Mouse (Mus musculus) heart, adult 8-10 months (tissue): ENCODE results near the gene Kcns1. TPM values are rescaled to one million over a fixed set of nuclear protein-coding genes. Genes with fewer than 3 reads are reported as not detected.
A peak's percentile ranks its signal among the peaks of the same experiment; 100 is the strongest.
"Not testable (repeated sequence)": the region's sequence is repeated elsewhere in the genome, so short reads cannot be mapped to it uniquely, and the experiment has no call there.

Experiments used
- DNase-seq: peaks from one replicate; pipeline ENCODE4 v3.0.0; 2022; ENCODE audit warnings: low spot score
- total RNA-seq, 4 experiments: library from RNA; stranded (reverse); gene quantifications; 2 replicates each; pipeline ENCODE4 v1.2.4; 2022

The Kcns1 gene
- total RNA-seq, result under 1 TPM in 2 of 4 experiments, not detected in 2; 0.09 TPM

- no peak for DNase-seq
Measured at GRCm38 (mm10) chr2:164170902-164171301, at the start of gene Kcns1. TSS of gene Kcns1 (minus strand) at chr2:164171113.

DNA sequence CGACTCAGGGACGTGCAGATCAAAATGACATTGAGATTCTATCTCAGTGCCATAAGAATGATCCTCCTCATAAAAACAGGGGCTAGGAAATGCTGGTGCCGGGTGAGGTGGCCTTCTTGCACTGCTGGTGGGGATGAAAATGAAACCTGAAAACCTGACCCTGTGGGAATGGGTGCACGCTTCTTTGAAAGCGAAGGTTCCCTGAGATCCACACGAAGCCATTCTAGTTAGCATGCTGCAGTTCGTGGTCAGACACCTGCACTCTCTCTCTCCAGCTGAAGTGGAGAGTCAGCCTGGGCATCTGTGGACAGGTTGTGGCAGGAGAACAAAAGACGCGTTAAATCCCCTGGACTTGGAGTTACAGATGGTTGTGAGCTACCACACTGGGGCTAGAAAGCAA, 48.4 kb upstream of the Kcns1 start:
- no peak for DNase-seq

GRCm38 (mm10) chr2:164212711-164213110, 41.8 kb upstream of the Kcns1 start:
- no peak for DNase-seq

DNA sequence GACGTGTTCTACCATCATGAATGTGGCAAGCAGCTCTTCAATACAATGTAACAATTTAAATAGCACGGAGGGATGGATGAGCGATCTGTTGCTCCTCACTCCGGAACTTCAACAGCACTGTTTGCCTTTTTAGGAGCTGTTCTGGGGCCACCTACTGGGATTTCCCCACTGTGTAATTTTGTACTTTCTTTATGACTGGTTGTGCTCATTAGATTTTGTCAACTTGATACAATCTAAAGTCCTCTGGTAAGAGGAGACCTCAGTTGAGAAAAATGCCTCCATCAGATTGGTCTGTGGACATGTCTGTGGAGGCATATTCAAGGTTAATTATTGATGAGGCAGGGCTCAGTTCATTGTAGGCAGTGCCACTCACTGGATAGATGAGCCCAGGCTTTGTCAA, 40.0 kb upstream of the Kcns1 start:
- no peak for DNase-seq

DNA sequence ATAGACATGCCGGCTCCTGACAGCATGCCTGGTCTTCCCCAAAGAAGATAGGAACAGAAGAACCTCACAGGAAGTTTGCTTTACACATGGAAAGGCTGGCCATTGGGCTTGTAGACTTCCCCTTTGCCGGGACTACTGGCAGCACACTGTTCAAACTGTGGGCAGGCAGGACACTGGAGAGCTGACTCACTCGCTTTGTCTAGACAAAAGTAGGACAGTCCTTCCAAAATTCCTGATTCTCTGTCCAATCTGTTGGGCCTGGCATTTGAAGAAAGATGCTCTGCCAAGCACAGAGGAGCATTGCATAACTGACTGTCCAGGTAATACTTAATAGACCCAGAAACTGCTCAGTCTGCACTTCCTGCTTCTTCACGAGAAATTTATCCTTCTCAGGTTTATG, 35.8 kb upstream of the Kcns1 start:
- no peak for DNase-seq

GRCm38 (mm10) chr2:164206011-164206410, 35.1 kb upstream of the Kcns1 start:
- DNase-seq, result not testable (repeated sequence)

DNA sequence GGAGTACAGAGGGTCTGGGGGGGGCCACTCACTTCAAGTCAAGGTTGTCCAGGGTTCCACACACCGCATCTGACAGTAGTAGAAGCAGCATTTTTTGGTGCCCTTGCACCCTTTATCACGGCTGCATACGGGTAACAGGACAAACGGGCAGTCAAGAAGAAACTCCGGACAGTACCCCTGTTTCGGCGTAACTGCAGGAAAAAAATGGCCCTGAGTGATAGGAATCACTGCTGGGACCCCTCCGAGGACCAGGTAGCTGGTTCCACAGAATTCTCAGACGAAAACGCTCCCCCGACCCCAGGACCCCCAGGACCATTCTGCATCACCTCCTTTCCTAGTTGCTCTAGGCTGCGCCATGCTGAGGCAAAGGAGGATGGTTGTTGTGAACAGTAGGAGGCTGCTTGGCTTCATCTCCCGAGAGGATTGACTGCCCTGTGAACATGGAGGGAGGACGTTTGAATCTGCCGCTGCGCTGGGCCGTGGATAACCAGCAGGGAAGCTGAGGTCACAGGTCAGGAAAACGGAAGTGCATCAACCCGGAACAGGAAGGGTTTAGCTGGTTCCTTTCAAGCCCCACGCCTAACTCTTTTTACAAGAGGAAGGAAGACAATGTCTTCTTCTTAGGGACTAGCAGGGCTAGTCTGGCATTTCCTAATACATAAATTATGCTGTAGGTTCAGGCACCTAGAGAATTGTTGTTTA, 28.9 kb upstream of the Kcns1 start, which contains the start of gene Wfdc15a:
Wfdc15a (minus strand) TSS at position 505 of the 702 bp plus-strand sequence.
- DNase-seq, result no peak

DNA sequence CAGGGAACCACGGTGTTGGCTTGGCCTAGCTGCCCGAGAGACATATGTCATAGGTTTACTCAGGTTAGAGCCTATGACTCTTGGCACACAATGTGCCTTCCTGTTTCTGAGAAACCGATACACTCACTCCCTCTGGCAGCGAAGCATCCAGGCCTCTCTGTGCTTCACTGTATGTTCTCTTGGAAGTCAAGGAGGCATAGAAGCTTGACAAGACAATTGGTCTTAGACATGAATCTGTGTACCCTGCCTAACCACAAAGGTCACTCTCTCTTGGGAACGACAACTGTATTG, 25.7 kb upstream of the Kcns1 start:
- no peak for DNase-seq

DNA sequence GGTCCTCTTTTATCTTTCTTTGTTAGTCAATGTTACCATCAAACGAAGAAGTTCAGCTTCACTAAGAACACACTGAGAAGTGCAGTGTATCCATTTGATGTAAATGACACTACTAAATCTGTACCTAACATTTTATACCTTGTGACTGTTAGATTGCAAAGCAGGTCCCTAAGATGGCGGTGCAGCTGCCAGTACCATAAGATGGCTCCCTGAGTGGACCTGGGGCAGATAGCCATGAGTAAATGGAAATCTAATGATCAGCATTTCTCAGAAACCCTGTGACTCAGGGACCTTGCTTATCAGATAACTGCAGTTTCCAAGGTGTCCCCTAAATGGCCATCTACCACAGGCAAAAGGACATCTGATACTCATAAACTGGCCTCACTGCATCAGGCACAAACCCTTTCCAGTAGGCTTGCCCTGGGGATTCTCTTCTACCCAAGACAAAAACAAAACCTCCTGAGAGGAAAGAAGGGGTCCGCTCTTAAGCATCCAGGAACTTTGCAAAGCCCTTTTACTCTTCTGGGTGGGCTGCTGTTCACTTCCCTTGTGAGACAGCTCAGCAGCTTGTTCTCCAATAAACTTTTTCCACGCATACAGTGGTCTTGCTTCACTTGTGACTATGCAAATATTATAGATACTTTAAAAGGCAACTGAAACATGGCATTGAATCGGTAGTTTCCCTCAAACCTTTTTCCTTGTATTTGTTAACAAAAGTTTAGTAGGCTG, 25.2 kb upstream of the Kcns1 start:
- DNase-seq, result no peak

GRCm38 (mm10) chr2:164194959-164195630, 24.2 kb upstream of the Kcns1 start:
- no peak for DNase-seq

GRCm38 (mm10) chr2:164192279-164192678, 21.4 kb upstream of the Kcns1 start:
- DNase-seq, result no peak

DNA sequence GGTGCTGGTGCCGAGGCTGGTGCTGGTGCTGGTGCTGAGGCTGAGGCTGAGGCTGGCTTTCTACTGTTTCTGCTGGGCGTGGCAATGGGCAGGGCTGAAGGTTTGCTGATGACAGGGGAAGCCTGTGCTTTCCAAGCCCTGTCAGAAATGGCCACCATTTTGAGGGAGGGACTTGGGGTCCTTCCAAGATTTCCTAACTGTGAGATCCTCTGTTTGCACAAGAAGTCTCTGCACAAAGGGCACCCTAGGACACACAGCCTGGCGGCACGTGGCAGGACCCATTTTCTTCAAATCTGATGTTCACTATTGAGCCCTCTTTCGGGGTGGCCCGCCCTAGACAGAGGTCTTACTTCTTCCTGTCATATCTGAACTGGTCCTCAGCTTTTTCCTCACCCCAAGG, 19.7 kb upstream of the Kcns1 start, which contains the start of gene Wfdc12:
Wfdc12 (minus strand) TSS at position 33 of the 400 bp plus-strand sequence.
- DNase-seq, result no peak

DNA sequence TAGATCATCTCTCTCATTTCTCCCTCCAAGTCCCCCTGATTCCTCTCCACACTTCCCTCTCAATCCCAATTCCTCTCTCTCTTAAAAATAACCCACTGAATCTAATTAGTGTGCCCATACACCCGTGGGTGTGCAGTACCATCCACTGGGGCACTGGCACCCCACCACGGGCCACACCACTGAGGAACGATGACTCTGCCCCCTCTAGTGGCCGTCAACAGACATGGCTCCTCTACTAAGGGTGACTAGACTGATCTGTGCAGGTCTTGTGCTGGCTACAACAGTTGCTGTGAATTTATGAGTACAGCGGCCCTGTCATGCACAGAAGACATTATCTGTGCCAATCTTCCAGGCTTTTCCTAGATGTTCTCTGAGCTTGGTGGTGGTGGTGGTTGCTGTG, 17.8 kb upstream of the Kcns1 start:
- DNase-seq, result no peak

DNA sequence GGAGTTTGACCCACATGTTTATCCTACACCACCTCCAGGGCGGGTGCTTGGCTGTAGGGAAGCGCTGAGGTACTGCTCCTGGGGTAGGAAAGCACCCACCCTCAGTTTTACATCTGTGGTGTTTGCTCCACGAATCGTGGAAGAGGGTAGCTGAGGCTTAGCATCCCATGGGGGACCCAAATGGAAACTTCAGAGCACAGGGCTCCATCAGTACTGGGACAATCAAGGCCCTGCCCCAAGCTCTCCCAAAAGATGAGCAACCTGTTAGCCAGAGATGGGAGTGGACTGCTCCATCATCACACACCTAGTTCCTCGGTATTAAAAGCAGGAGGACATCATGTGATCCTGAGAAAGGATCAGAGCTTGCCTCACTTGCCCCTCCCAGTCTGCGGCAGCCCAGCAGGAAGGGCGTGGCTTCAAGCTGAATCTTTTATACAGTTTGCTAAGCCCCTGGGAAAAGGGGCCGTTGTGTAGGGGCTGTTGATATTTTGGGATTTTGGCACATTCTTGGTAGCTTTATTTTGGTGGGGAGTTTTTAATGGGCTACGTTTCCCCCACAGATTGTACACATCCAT, 13.3 kb upstream of the Kcns1 start:
- no peak for DNase-seq

DNA sequence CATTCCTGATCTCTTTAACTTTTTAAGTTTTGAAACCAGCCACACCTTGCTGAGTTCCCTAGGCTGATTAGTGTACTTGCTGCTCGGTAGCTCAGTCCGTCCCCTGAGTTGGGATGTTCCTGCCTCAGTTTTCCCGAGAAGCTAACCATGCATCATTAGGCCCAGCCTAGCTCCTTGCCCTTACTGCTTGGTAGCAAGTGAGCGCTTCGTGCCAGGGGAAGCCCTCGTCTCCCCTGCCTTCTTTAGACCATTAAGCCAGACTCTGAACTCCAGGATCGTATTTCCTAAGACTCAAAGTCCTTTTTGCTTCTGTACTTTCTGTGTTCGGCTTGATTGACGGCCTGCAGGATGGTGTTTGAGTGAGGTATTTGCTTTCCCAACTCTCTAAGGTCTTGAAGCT, 12.4 kb upstream of the Kcns1 start:
- DNase-seq, result no peak

GRCm38 (mm10) chr2:164182692-164183255, 11.9 kb upstream of the Kcns1 start, which contains the start of gene Wfdc5:
TSS of gene Wfdc5 (minus strand) at chr2:164182742.
- DNase-seq, result no peak

DNA sequence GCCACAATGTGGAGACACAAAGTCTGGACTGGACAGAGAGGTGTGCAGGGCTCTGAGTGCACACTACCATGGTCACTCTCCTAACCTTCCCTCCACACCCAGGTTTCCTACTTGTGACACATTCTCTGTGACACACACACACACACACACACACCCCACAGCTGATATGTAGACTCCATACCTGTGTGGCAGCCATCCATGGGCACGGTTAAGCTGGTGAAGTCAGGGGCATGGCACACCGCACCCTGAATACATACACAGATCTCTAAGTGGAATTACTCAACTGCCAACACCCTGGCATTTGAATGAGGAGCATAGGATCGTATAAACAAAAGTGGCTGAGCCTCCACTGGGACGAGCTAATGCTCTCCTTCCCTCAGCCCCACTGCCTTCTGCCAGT, 9.9 kb upstream of the Kcns1 start:
- DNase-seq, result no peak

DNA sequence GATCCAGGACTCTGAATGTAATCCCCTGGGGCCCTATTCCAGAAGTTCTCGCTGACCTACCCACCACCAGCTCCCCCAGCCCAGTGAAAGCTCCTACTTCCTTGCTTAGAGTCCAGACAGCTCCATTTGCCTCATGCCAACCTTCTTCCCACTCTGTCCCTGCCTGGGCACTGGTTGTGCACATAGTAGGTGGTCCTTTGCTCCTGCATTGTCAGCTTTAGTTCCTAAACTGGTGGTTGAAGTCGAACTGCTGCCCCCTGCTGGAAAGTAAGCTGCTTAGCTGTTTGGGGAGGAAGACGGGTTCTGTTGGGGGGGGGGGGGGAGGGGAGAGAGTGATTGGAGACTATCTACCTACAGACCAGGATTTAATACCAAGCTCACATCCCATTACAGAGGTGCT, 9.2 kb upstream of the Kcns1 start:
- DNase-seq, result peak; percentile 17

GRCm38 (mm10) chr2:164177831-164178230, 6.9 kb upstream of the Kcns1 start:
- DNase-seq, result no peak

DNA sequence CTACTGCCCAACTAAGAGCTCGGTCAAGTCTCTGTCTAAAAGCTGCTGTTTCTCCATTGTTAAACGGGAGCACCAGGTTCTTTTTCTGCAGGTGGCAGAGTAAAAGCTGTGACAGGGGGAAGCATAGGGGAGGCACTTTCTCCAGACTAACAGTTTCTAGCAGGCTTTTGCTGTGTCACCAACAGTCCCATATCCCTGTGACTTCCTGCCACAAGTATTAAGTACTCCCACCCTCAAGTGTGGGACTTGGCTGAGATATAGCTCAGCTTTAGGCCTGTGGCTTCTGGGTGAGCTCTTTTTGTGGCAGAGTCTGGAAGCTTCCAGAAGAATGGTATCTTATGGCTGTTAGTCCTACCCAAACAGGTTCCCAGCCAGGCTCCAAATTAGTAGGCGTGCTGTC, 4.9 kb upstream of the Kcns1 start:
- DNase-seq, result no peak

DNA sequence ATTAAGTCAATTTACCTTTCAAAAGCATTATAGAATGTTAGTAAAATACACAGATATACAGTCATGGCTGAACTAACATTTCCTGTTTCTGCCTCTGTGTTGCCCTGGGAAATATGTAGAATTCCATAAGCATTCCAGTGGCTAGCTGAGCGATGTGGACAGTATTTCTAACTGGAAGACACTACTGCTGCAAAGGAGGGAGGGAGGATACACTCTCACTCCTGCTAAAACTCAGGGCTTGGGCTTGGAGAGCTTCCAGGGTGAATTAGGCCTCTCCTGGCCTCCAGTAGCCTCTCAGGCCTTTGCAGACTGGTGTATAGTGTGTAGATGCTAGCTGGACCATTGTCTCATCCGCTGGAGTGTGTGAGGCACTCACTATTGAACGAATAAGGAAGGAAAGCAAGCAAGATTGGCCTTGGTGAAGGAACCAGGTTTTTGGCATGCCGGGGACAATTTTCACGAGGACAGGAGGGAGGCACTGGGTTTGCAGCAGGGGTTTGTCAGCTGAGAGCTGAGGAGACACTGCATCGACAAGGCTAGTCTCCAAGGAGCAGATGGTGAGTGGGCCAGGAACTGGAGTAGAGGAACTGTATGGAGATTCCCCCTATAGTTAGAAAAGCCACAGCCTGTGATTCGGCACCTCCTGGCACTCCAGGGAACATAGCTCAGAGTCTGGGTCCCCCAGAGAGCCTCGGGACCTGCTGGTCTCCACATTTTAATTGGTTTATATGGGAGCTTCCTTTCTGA, 3.9 kb upstream of the Kcns1 start:
- no peak for DNase-seq
